Mouse (Mus musculus): Measurements from ENCODE around the gene Tada2a.

Tada2a gene

GRCm38 (mm10) chr11:84128943-84129798 is at the start of gene Tada2a, which contains the start of gene Acaca:
Gene Tada2a, minus strand, starts transcription at chr11:84129600.
Gene Acaca, plus strand, starts transcription at chr11:84129672.
- peak; percentile 87 for DNase-seq

DNA sequence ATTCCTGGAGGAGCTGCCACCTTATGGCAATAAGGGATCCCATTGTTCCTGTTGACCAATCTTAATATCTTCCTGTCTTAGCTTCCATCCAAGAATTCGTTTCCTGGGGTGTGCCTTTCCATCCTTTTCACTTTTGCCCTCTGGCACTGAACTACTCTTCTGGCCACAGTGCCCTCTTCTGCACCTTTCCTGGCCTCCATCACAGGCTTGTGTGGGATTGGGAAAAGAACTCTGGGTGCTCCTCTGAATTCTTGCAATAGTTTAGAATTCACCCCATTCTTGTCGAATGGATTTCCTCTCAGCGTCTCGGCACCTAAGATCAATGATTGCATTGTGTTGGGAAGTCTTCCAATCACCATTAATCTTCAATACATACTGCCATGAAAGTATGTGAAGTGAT is 49.2 kb upstream of the Tada2a start:
- DNase-seq, result no peak

DNA sequence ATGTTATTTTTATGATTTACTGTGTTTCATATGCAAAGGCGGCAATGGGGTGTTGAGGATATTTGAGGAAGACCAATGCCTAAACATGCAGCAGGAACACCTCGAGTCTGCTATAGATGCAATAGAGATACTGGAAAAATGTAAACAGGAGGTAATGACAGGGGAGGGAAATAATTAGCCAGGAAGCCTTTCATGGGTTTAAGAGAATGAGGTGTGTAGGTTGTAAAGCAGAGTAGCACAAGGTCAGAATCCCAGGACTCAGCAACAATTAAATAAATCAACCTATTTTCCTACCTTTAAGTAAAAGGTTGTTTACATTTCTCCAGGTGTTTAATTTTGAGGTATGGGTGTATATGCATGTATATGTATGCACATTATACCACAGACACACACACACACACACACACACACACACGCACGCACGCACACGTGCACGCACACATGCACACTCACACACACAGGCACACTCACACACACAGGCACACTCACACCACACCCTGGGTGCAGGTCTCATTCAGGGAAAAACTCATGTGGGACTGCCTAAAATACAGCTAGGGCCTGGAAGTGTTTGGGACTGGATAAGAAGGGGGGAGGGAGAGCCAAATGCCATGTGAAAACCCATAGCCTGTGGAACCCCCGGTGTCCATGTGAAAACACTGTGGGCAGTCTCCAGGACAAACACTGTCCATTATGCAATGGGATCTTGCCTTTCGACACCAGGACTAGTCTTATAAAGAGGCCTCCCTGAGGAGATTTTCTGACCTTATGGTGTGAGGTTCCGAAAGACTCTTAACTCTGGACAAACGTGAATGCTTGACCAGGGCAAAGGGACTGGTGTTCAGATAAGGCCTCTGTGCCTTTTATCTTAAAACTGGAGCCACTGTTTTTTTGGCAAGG is 43.4 kb upstream of the Tada2a start:
- DNase-seq, result no peak

DNA sequence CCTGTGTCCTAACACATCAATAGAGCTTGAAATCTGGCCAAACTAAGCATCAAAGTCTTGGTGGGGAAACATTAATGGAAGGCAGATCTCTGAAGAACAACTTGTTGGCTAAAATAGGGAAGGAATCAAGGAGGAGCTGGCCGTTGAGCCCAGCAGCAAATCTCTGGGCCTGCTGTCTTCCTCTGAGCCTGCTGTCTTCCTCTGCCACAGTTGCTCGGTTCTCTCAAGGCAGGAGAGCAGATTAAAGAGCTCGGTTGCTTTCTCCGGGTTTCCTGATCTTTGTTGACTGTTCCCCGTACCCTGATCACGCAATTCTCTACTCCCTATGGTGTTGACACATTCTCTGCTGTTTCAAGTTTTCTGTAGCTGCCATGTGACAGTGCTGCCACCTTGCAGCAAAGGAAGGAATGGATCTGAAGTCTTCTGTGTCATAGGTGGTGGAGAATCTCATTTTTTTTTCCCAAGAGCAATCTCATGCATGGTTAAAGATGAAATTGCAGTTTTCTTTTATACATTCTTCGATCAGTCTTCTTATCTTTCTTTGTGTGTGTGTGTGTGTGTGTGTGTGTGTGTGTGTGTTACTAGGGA is 39.4 kb upstream of the Tada2a start:
- peak; percentile 52 for DNase-seq

DNA sequence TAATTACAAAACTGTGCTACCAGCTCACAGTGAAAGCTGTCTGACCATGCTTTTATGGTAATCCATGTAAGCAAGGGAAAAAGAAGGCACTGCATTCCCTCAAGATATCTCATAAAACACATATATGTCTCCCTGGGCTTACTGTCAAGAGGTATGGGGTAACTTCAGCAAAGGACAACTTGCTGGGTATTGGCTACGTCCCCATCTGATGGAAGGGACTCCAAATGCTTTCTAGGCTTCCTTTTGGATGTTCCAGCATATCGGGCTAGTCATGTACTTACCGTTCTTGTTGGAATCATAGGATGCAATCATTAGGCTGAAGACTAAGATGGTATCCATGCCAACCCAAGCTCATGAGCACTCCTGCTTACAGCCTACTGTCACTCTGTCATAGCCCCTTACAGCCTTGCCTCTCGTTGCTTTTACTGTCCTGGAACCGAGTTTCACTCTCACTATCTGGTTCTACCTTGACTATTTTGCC is 37.7 kb upstream of the Tada2a start, which contains the start of gene Gm11437:
TSS of gene Gm11437 (minus strand) at position 431 of the 481 bp plus-strand sequence.
- no peak for DNase-seq

DNA sequence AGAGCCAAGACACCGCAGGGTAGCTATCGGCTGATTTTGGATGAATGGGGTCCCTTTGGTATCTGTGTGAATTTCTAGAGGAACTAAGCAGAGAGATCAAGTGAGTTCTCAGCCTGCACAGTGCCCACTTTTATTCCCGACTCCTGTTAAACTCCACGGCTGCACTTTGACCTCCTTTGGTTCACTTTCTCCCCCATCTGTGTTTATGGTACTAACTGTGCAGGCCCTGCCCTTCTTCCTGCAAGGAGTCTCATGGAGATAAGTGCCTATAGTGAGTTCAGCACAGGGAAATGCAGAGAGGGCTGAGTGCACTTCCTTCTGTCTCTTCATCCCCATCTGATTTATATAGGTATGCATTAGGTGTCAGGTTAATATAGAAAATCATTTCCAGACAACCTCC is 35.2 kb upstream of the Tada2a start:
- DNase-seq, result no peak

- no peak for DNase-seq
These were observed 34.7 kb upstream of the Tada2a start for GRCm38 (mm10) chr11:84164123-84164522.

DNA sequence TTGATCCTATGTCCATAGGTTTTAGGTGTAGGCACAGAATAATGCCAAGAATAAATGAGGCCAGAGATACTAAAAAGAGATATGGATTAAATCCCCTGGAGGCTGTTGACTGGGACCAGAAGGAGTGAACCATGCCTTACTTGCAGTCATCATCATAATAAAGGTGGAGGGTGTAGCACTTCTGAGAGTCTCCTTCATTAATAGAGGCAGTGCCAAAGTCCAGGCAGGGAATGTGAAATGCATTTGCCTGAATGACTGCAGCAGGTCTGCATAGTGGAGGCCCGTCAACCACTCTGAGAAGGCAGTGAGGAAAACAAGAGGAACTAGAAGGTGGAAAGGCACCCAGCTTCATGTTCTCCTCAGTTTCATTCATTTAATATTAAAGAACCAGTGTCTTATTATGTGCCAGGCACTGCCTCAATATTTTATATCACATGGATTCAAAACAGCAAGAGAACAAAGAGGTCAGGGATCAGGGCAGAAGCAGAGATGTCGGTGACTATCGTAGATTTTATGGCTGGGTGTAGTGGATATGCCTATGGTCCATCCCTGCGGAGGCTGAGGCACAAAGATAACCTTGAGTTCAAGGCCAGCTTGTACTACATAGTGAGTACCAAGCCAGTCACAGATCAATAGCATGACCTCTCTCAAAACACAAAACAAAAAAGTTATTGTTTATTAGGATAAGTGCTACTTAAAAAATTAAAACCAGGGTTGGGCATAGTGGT is 27.3 kb upstream of the Tada2a start:
- no peak for DNase-seq

DNA sequence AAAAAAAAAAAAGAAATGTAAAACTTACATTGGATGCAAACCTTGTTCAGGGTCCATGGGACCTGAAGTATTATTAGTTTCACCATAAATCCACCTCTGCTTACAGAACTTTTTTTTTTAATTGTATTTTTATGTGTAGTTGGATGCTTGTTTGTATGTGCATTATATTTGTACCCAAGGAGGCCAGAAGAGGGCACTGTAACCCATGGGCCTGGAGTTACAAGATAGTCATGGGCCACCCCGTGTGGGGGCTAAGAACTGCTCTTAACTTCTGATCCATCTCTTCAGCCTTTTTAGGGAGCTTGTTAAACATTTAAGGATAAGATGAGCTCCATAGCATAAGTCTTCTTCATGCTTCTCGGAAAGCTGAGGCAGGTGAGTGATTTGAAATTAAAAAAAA is 21.5 kb upstream of the Tada2a start:
- peak; percentile 12 for DNase-seq

- no peak for DNase-seq
These were observed 16.7 kb upstream of the Tada2a start for GRCm38 (mm10) chr11:84146081-84146480.

DNA sequence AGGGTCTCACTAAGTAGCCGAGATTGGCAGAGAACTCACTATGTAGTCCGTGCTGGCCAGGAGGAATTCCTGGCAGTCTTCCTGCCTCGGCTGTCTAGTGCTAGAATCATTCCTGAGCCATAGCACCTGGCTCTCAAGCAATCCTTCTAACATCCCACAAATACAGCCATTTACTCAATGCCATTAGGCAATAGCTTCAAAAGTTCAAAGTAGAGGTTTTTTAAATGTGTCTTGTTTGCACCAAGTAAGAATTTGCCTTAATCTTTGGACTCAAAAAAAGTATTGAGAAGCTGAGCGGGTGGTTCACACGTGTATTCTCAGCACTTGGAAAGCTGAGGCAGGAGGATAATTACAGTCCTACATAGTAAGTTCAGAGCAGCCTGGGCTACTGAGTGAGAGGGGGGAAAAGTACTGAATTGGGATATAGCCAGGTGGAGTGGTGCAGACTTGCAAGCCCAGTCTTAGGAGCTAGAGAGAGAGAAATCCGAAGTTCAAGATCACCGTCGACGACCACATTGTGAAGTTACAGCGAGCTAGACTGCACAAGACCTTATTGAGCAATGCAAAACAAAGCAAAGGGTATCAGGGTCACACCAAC is 15.9 kb upstream of the Tada2a start:
- DNase-seq, result no peak

DNA sequence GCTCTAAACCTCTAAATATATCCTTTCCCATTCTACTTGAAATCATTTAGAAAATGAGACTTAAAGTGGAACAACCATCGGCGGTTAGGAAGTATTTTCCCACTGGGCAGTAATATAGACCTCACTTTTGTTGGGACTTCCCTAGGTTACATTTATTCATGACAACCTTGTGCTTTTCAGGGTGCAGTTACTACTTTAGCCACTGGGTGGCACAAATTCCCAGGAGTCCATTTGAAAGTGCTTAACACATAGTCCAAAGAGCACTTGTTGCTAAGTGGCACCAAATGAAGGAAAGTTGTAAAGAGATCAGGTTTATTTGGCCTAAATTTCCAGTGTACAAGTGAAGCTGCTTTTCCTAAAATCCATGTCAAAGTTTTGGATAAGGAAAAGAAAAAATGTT is 12.4 kb upstream of the Tada2a start:
- peak; percentile 72 for DNase-seq

DNA sequence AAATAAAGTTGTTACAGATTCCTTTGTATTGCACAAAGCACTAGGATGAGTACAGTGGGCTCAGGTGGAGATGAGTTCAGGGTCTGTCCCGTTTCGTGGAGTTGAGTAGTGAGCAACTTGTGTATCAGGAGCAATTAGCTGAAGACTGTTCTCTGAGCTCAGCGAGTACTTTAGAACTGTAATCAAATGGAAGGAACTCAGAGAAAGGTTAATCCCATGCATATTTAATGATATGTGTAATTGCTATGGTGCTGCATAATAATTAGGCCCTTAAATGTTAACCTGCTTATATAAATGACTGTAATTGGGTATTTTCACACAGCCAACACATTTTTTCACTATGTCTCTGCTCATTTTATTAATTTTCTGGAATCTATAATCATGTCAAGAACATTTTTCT is 7.1 kb upstream of the Tada2a start:
- no peak for DNase-seq

DNA sequence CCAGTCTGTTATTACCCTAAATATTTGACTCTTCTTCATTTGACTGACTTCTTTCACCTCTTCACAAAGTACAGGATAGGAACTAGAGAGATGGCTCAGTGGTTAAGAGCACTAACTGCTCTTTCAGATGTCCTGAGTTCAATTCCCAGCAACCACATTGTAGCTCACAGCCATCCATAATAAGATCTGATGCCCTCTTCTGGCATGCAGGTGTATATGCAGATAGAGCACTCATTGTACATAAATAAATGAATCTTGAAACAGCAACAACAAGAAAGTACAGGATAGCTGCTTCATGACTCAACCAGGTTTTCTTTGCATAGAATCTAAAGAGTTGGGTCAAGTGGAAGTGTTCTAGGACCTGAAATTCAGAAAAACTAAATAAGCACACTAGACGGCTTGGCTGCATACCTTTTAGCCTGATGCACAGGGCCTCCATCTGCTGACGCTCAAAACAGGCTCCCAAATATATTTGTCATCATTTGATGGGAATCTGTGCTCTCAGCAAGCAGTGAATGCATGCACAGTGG is 5.0 kb upstream of the Tada2a start:
- DNase-seq, result no peak

GRCm38 (mm10) chr11:84129799-84130185 is 392 bp upstream of the Tada2a start:
- DNase-seq, result no peak

GRCm38 (mm10) chr11:84127977-84128376 is 1.4 kb downstream of the Tada2a start:
- no peak for DNase-seq

DNA sequence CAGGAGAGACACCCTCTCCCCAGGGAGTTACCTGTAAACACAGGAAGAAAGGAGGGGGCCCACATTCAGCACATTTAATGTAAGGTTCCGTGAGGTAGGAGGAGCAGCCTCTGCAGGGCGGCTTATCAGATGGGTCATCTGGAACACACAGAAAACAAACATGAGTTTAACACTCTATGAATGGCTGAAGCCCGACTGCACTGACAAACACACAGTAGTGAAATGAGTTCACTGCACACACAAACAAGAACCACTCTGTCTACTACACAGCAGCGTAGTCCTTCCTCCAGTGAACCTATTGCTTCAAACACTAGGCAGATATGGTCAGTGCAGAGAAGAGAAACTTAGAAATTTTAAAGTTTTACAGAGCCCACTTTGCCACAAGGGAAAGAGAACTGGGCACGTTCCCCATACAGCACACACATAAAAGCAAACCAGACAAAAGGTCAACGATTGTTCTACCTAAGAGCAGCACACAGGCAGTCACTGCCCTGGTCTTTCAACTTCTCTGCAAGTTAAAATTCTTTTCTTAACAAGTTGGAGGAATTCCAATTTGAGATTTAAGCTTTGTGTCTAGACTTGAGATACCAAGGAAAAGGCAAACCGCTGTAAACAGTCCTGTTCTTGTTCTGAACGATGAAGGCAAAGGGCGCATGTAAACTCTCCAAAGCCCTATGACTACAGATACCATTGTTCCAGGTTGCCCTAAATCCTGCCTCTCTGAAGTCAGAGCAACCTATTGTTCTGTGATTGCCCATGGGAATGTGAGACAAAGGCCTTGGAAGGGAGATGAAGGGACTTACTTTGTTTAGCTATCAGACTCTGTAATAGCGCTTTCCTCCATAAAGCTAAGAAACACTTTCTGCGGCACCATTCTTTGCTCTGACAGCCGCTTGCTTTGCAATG is 8.1 kb downstream of the Tada2a start:
- DNase-seq, result no peak

DNA sequence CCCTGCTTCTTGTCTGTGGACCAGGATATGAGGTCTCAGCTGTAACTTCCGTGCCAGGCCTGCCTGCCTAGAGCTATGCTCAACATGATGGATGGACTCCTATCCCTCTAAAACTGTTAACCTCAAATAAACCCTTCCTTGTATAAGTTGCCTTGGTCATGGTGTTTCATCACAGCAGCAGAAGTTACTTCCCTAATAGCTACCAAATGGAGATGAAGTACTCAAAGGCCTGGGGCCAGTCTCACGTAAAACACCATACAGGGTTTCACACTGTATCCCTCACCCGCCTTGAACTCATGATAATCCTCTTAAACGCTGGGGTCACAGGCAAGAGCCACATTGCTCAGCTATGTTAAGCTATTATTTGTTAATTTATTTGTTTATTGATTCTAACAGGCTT is 12.0 kb downstream of the Tada2a start:
- DNase-seq, result no peak

GRCm38 (mm10) chr11:84116221-84116620 is 13.2 kb downstream of the Tada2a start:
- no peak for DNase-seq

GRCm38 (mm10) chr11:84115646-84116045 is 13.8 kb downstream of the Tada2a start:
- DNase-seq, result no peak

DNA sequence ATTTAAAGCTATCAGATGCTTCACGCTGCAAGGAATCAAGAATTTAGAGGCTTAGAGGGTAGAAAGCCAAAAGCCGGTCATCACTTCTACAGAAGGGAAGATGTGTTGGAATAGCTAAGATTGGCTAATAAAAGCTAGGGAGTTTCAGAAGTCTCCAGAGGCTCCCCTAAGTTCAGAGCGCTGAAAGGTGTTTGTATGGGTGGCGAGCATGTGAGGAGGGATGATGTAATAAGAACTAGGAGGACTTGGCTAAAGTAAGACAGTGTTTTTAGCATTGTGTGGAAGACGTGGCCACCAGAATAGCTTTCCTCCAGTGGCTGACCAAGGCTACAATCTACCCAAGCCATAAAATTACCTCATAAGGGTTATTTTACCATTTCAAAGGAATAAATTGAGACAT is 15.8 kb downstream of the Tada2a start:
- DNase-seq, result no peak
